Mouse (Mus musculus) c-Kit-positive CD71-negative TER-119-negative erythroid progenitor cells, embryonic 14.5 days (primary cell): ENCODE measurements around the gene Edc4.

ENCODE experiments used
- DNase-seq: peaks from one replicate; pipeline ENCODE4 v3.0.0-alpha.2; 2013; ENCODE audit warnings: low read depth

The Edc4 gene

DNA sequence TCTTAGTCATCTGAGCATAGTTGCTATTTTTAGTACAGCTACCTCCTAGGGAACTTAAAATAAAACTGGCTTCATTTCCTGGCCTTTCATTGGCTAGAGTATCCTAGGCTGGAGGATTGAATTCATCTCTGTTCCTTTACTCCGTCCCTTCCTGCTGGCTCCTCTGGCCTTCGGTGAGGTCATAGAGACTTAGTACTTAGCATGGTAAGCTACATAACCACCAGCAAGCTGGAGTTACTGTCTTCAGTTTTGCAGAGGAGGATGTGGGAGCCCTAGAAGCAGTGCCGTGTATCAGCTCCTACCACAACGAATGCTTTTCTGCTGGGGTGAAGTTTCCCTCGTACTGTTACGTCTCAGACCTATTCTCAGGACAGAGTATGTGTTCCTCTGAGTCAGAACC lies 6.4 kb upstream of the Edc4 start:
- no peak for DNase-seq

DNA sequence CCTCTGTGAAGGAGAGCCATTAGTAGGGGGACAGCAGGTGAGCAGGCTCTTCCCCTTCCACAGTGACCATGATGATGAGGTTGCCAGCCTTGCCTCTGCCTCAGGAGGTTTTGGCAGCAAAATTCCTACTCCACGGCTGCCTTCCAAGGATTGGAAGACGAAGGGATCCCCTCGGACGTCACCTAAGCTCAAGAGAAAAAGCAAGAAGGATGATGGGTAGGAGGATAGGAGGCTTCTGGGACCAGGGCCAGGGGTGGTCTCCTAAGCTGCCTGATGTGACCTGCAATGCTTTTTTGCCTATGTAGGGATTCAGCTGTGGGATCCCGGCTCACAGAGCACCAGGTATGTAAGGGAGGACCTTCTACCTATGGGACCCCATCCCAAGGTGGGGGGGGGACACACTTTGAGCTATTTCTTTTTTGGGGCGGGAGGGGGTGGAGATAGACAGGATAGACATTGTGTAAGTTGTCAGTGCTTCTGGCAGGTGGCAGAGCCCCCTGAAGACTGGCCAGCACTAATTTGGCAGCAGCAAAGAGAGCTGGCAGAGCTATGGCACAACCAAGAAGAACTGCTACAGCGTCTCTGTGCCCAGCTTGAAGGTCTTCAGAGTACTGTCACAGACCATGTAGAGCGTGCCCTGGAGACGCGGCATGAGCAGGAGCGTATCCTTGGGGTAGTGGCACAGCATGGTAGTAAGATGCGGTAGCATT lies 9.2 kb downstream of the Edc4 start:
- DNase-seq = no peak

DNA sequence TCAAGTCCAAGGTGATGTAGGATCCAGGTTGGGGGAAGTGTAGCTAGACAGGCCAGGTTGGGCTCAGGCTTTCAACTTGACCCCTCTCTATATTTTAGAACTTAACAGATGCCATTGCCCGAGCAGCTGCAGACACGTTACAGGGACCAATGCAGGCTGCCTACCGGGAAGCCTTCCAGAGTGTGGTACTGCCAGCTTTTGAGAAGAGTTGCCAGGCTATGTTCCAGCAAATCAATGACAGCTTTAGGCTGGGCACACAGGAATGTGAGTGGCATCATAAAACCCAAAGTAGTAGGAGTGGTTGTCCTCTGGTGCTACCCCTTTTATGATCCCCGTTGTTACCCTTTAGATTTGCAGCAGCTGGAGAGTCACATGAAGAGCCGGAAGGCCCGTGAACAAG lies 10.2 kb downstream of the Edc4 start:
- DNase-seq = no peak

DNA sequence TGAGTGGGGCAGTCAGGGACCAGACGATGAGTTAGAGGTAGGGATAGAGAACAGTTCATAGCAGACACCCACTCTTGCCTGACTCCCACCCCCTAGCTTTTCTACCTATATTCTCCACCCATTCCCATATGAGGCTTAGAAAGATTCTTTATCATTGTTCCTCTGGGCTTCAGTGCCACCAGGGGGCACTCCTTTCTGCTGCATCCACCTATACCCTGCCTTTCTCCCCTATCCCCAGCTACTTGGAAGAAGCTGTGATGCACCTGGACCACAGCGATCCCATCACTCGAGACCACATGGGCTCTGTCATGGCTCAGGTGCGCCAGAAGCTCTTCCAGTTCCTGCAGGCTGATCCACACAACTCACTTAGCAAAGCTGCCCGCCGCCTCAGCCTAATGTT lies 11.8 kb downstream of the Edc4 start:
- no peak for DNase-seq

DNA sequence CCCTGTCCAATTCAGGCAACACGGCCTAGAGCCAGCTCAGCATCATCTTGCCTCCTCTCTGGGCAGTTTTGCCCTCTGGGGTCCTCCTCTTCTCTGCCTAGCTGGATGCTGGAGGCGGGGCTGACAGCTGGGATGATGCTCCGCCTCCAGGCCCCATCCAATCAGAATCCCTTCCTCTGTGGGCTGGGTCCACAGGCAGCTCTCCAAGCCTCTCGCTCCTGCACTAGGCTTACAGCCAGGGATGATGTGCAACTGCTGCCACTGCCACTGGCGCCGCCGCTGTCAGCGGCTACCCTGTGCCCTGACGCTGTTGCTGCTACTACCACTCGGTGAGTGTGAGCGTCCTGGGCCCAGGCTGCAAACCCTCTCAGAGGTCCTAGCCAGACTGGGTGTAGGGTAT lies 12.7 kb downstream of the Edc4 start, which contains the start of gene Nrn1l:
TSS of gene Nrn1l (plus strand) at position 229 of the 400 bp plus-strand sequence.
- no peak for DNase-seq

DNA sequence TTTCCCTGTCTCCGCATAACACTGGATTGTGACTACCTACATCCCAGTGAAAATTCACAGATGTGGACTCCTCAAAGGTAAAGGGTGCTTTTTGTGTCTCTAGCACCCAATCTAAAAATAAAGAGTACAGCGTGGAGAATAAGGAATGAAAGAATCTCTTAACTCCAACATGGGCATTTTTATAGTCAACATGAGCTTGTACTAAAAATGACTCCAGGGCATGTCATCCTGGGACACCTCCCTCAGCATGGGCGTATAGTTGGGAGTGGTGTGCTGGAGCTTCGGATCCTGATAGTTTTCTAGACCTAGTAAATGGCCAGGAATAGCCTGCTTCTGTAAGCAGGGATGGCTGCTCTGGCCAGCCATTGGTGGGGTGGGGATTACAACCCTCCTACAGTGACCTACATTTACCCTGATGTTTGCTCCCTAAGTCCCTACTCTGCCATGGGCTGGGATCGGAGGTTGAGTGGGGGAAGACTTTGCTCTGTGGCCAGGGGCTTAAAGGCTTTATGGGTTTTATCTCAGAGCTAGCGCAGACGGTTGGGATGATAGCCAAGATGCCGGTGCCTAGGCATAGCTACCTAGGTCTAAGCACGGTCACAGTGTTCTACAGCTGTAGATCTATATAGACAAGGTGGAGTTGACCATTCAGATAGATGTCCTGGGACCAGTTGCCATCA lies 17.3 kb downstream of the Edc4 start:
- no peak for DNase-seq

DNA sequence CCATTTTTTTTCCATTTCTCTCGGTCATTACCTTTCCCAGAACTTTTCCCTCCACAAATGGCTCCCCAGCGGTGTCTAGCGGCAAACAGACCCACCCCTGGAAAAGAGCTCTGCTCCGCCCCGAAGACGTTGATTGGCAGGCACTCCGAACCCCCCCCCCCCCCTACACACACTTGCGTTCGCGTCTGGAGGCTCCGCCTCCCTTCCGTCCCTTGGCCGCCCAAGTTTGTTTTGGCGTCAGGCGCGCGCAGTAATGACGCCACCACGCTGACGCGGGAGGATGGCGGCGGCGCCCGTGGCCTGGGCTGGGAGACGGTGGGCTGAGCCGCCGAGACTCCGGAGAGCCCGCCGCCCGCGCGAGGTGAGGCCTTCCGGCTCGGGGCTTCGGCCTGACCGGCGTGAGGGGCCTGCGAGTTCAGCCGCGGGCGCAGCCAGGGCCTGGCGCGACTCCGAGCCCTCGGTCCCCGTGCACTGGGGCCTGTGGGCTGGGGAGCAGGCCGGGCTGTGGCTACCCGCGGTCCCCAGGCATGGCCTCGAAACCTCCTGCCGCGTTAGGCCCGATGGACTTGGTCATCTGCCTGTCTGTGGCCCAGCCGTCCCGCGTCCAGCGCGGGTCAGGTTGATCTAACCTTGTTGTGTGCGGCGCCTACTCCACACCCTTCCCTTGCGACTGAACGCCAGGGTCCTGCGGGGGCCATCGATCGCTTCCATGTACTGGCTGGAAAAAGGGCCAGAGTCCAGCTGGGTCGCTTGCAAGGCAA lies 19.7 kb downstream of the Edc4 start, which contains the start of gene Pskh1:
TSS of gene Pskh1 (plus strand) at position 262 of the 761 bp plus-strand sequence.
- DNase-seq = peak; percentile 89

DNA sequence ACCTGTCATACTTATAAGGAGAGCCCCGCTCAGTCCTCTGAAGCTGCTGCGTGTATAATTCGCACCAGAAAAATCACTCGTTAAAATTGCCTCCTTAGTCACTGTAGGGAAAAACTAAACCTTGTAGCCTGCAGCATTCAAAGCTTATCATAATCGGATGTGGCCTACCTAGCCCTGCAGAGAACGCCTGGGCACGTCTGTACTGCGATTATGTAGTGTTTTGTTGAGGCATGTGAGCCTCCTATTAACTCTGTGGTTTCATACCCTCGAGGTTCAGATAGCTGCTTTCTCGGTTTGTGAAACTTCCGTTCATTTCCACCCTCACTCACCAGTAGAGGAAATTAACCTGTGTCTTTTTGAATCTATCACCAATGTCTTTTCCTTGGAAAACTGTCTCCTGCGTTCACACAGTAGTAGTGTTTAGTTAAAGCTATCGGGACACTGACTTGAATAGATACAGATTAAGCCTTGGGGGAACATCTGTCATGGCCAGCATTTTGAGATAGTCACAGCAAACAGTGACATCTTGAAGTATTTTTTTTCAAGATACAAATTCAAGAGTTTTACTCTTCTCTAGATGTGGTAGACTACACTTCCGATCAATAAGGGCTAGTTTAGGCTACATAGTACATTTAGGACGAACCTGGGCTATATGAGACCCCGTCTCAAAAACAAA lies 20.4 kb downstream of the Edc4 start:
- DNase-seq = no peak

DNA sequence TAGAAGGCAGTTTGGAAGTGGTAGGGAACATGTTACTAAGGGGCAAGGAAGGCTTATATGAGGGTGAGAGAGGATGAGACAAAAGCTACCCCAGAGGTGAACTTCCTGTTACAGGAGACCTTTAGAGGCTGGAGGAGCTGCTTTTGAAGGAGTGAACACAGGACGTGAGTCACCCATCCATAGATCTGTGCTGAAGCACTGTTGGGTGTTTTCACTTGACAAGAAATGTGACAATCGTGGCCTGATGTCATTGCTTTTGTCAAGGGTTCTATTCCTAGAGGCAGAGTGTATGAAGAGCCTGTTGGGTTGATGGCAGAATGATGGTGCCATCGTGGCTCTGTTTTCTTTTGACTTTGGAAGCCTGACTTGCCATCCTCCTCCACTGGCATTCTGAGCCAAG lies 38.7 kb downstream of the Edc4 start:
- DNase-seq = no peak

DNA sequence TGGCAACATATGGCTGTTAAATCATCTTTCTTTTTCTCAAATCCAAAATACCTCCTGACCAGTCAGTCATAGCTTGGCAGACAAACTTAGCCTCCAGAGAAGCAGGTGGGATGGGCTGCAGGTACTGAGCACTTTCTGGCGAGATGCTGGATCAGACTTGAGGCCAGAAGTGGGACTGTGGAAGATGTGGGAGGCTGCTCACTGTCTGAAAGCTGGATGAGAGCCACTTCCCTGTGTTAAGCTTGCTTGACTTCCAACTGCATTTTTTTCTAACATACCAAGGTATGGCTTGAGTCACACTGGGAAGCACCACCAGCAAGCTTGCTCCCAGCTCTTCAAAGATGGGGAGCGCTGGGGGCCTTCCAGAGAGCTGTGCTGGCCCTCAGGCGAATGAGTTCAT lies 44.4 kb downstream of the Edc4 start:
- DNase-seq = no peak

DNA sequence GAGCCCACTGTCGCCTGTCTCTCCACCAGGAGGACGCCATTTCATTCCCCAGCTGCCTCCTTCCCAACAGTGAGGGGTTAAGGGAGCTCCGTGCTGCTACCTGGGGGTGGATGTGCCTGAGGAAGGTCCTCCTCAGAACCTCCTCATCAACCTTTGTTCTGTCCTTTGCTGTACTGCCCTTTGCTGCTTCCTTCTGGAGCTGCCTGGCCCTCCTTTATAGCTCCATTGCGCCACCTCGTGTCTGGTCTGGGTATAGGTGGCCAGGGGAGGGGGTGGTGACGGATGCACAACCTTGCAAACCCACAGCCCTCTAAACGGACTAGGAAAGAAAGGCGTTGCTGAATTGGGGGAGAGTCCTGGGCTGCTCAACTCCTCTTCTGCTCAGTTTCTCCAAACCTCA lies 49.9 kb downstream of the Edc4 start:
- peak; percentile 70 for DNase-seq

DNA sequence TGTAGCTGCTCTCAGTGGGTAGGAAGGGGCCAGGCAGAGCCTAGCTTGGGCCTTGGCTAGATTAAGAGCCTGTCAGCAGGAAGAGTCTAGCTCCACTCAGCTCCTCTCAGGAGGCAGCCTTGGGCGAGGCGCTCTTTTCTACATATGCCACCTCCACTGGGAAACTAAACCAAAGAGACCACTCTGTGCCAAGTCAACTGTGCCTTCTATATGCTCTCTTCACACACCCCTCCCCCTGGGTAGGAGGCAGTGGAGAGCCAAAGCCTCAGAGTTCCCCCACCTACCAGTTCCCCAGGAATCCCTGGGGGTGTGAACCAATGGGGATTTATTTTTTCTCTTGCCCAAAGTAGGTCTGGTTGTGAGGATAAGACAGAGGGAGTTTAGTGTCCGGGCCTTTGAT lies 50.6 kb downstream of the Edc4 start:
- DNase-seq = no peak

DNA sequence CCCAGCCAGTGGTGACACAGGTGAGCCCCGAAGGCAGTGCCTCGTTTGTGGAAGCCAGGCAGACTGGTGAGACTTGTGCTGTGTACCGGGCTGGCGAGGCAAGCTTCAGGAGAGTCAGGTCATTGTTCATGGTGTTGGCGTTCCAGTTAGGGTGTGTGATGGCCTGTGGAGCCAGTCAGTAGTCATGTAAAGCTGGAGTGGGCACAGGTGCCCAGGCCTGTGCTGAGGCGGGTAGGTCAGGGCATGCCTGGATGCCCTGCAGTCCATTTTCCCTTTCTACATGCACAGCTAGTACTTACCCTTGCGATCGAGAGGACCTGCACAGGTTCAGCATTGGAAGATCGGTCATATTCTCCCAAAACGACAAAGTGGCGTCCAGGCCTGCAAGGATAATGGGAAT lies 51.8 kb downstream of the Edc4 start:
- DNase-seq = no peak

DNA sequence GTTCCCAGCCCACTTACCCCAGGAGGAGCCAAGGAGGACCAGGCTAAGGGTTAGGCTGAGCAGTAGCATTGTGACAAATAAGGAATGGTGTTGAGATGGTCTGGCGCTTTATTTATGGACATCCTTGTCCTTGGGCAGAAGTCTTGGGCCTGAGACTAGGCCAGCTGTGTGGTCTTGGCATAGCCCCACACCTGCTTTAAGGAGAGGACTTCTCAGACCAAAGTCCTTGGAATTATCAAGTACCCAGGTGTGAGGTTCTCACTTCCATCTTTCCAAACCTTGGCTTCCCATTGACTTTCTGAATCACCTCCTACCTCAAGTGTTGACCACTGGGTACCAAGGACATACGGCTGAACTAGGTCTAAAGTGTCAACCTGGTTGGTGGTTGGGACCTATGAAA lies 53.1 kb downstream of the Edc4 start, which contains the start of gene Ctrl:
TSS of gene Ctrl (minus strand) at position 101 of the 400 bp plus-strand sequence.
- no peak for DNase-seq

DNA sequence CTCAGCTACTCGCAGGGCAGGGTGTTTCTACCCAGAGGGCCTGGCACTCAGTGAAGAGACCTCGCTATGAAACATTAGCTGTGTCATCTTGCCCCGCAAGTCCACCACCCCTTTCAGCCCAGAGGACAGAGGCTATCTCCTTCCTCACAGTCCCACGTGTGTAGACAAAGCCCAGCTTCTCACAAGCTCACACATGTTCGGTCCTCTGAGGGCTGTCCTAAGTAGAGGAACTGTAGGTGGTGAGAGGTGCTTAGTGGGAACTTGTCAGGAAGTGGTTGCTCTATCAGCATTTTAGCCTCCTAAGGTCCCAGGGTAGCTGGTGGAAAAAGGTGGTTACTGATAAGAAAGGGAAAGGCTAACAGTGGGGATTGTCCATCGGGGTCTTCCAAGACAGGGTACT lies 54.4 kb downstream of the Edc4 start:
- DNase-seq = no peak

DNA sequence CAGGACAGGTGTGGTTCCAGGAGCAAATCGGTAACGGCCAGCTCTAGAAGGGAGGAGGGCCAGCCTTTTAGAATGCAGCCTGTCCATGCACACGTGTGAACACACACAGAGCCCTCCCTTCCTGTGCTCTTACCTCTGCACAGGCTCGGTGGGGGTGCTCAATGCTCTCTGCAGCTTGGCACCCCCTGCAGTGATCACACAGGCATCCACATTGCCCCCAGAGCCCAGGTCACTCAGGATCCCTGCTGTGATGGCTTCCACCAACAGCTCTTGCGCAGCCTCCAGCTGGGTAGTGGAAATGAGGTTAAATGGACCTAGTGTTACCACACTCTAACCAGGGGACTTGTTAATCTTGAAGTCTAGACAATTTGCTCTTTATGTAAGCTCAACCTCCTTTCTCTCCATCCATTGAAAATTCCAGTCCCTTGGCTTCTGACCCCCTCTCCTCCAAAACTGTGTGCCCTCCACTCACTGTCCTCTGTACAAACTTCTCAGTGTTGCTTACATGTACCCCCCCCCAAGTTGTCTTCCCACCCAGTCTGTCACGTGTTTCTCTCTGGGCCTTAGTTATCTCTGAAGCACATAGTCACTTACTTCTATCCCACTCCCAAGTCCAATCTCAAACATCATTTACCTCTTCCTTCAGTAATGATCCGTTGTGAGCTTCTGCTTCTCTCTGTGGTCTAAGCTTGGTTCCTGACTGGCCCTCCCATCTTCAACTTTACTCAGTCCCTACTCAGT lies 55.4 kb downstream of the Edc4 start:
- no peak for DNase-seq

DNA sequence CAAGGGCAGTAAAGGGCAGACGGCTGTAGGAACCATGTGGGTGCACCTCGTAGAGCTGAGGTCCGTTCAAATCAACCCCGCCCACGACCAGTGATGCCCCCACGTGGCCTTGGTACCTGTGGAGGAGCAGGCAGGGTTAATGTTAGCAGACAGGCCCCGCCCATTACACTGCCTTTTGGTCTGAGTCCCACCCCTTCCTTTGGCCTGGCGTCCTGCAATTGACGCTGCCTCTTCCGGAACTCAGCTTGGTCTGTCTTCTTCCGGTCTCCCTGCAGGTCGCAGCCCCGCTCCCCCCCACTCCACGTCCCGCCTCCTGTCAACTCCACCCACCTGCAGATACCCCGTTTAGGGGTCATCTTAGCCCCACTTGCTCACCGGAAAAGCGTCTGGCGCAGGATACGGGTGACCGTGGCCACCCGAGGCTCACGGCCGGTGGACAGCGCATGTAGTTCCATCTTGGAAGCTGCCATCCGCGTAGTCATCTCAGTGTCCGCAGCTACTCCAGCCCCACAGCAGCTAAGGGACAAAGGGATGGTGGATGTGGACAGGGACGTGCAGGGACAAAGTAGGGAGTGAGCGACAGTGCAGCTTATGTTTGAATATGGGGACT lies 56.3 kb downstream of the Edc4 start:
- peak; percentile 85 for DNase-seq

DNA sequence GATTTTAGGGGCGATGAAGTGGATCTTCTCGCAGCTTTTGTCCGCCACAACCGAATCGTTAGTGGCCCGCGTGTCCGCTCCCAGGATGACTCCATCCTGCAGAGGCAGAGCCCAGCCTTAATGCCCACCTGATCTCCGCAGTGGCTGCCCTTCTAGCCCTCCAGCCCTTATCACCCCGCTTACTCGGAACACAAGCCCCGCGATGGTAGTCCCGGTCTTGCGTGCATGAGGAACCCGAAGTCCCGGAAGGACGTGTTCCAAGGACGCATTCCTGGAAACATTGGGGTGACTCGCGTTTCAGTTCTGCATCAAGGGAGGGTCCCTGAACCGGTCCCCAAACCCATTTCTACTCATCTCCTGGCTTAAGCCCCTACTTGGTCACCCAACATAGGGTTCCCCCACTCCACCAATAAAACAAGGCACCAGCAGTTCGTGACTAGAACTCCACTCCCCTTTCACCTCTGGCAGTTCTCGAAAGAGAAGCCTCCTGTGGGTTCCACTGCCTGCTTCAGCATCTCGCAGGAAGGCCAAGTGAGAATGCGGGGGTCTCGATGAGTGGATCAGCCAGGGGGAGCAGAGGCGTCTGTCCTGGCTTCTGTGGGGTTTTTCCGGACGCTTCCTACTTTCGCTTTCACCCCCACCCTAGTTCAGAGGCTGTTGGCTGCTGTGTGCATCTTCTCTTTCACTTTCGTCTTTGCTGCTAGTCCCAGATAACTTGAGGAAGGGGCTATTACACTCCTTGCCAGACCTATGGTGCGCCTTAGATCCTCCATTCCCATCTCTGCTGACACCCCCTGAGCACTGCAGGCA lies 57.0 kb downstream of the Edc4 start:
- no peak for DNase-seq

DNA sequence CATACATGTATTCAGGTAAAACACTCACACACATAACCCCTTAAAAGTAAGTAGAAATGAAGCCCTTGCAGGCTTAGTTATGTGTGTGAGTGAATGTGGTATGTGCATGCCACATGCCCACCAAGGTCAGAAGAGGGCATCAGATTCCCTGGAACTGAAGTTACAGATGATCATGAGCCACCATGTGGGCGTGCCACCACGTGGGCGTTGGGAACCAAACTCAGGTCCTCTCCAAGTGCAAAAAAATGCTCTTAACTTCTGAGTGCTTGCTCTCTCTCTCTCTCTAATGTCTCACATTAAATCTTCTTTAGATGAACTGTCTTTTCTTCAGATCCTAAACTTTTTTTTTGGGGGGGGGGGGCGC lies 57.6 kb downstream of the Edc4 start, which contains the start of gene Psmb10:
TSS of gene Psmb10 (minus strand) at position 139 of the 364 bp plus-strand sequence.
- no peak for DNase-seq

DNA sequence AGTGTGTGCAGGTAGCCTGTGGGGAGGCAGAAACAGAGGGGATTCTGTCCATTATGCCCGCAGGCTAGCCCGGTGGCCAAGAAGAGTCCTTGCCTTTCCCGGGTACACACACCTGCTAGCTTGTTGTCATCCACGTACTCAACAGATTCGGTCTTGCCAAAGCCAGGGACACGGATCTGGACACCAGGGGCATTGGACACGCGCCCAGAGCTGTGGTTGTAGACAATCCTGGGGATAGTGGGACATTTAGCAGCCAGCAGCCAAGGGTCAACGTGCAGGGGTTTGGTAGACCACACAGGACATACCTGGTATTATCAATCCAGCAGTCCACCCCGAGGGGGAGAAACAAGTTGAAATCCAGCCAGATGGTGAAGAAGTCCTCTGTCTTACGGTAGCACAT lies 61.3 kb downstream of the Edc4 start:
- no peak for DNase-seq
